Mouse (Mus musculus) limb, embryonic 12.5 days (tissue): ENCODE results near the gene Efcab1. TPM values are rescaled to one million over a fixed set of nuclear protein-coding genes. Genes with fewer than 3 reads are reported as not detected.
"Not testable (repeated sequence)": the region's sequence is repeated elsewhere in the genome, so short reads cannot be mapped to it uniquely, and the experiment has no call there.

Experiments
- ATAC-seq: fragments of 200-750 bp; cut with Nextera tagmentation; 2 replicates; pipeline ENCODE4 v1.8.0; 2017; ENCODE audit warnings: low read depth, moderate TSS enrichment; ENCODE audit not compliant: insufficient number of reproducible peaks, insufficient read depth, low FRiP score, low TSS enrichment
- H3K27ac ChIP-seq: fragments of 300-500 bp; sonication (generic); 2 replicates; pipeline ENCODE4 v1.5.1; 2016; ENCODE audit warnings: mild to moderate bottlenecking, moderate library complexity
- H3K27me3 ChIP-seq: fragments of 300-500 bp; sonication (generic); 2 replicates; pipeline ENCODE4 v1.6.1; 2016; ENCODE audit warnings: mild to moderate bottlenecking, moderate library complexity
- H3K36me3 ChIP-seq: fragments of 300-500 bp; sonication (generic); 2 replicates; pipeline ENCODE4 v1.6.1; 2016; ENCODE audit warnings: mild to moderate bottlenecking, moderate library complexity
- H3K4me1 ChIP-seq: fragments of 300-500 bp; sonication (generic); replicated peaks from 2 replicates; pipeline ENCODE4 v1.6.1; 2016
- H3K4me2 ChIP-seq: fragments of 300-500 bp; sonication (generic); 2 replicates; pipeline ENCODE4 v1.6.1; 2016; ENCODE audit warnings: mild to moderate bottlenecking, moderate library complexity
- H3K4me3 ChIP-seq: fragments of 300-500 bp; sonication (generic); replicated peaks from 2 replicates; pipeline ENCODE4 v1.5.1; 2016; ENCODE audit warnings: mild to moderate bottlenecking
- H3K9ac ChIP-seq: fragments of 300-500 bp; sonication (generic); replicated peaks from 2 replicates; pipeline ENCODE4 v1.6.1; 2016; ENCODE audit warnings: mild to moderate bottlenecking, moderate library complexity
- H3K9me3 ChIP-seq: fragments of 300-500 bp; sonication (generic); 2 replicates; pipeline ENCODE4 v1.6.1; 2016; ENCODE audit warnings: mild to moderate bottlenecking, moderate library complexity
- WGBS: fragments of 180-500 bp; shearing (Covaris S2); methylation state at CpG from one replicate; pipeline ENCODE4 v1.1.7; 2016; 5-methylcytosine and 5-hydroxymethylcytosine counted together
- polyA plus RNA-seq: library from polyadenylated mRNA; unstranded; fragments of >200 nt; fragmentation: Nextera tagmentation; extraction: Ambion mirVana; gene quantifications from 2 replicates; pipeline ENCODE4 v1.2.1, GENCODE M21; 2016

The Efcab1 gene
- polyA plus RNA-seq, 1 experiment from 2014 or later, result 9.8 TPM

DNA sequence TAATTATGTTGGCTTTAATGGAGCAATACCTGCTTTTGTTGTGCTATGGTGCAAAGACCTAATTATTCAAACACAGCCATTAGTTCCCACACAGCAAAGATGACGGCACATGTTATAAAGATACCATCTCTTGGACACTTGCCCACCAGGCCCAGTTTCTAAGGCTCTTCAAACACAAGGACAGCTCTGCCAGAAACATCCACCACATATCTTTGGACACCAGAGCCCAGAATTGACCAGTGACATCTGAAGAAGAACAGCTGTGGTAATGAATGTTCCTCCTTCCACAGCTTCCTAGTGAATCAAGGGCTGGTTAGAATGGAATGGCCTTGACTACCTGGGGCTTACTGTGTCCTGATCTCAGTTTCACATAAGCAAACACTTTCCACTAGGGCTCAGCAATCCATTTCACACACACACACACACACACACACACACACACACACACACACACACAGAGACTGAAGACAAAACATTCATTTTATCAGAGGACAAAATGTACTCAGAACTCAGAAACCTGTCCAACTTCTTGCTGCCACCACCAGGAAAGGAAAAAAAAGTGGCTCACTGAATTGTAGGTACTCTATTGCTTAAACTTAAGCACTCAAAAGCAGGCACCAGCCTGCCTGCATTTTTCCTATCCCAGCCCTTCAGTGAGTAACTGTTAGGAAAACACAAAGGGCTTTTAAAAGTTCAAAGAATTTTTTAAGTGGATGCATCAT lies 33.7 kb downstream of the Efcab1 start:
- no peak for ATAC-seq
- no peak overlapping the region for H3K4me3 ChIP-seq
- no peak overlapping the region for H3K9ac ChIP-seq
- no peaks in the 10 kb centered on the region for H3K36me3 ChIP-seq
- peaks cover 5% of the 10 kb centered on the region; the same call in 1 of the 2 replicates for H3K4me1 ChIP-seq
- no peaks in the 10 kb centered on the region for H3K9me3 ChIP-seq
- WGBS, result 77% methylated on average over 1 of the region's 1 CpGs
- H3K27me3 ChIP-seq, result no peaks in the 10 kb centered on the region
- no peak overlapping the region for H3K4me2 ChIP-seq
- 0 out of 2 replicates have a peak overlapping the region, but pooled peaks have one; percentile 18 for H3K27ac ChIP-seq

GRCm38 (mm10) chr16:14940898-14941297 lies 34.5 kb downstream of the Efcab1 start:
- H3K27ac ChIP-seq, result no peak overlapping the region; the same call in 1 of the 2 replicates
- 85% methylated on average over 3 of the region's 3 CpGs for WGBS
- H3K27me3 ChIP-seq, result no peaks in the 10 kb centered on the region
- H3K9me3 ChIP-seq, result no peaks in the 10 kb centered on the region
- no peak overlapping the region for H3K4me3 ChIP-seq
- ATAC-seq, result no peak
- peaks cover 5% of the 10 kb centered on the region; the same call in 1 of the 2 replicates for H3K4me1 ChIP-seq
- no peak overlapping the region for H3K9ac ChIP-seq
- H3K36me3 ChIP-seq, result no peaks in the 10 kb centered on the region
- H3K4me2 ChIP-seq, result no peak overlapping the region

GRCm38 (mm10) chr16:14943530-14943929 lies 37.1 kb downstream of the Efcab1 start:
- Histone ChIP-seq H3K9ac (no peak overlapping the region), H3K27me3 (no peaks in the 10 kb centered on the region), H3K4me2 (no peak overlapping the region), H3K36me3 (no peaks in the 10 kb centered on the region), H3K4me3 (no peak overlapping the region), H3K4me1 (peaks cover 5% of the 10 kb centered on the region; the same call in 1 of the 2 replicates), H3K27ac (no peak overlapping the region), H3K9me3 (no peaks in the 10 kb centered on the region)
- ATAC-seq, result no peak
- 71% methylated on average over 2 of the region's 2 CpGs for WGBS

DNA sequence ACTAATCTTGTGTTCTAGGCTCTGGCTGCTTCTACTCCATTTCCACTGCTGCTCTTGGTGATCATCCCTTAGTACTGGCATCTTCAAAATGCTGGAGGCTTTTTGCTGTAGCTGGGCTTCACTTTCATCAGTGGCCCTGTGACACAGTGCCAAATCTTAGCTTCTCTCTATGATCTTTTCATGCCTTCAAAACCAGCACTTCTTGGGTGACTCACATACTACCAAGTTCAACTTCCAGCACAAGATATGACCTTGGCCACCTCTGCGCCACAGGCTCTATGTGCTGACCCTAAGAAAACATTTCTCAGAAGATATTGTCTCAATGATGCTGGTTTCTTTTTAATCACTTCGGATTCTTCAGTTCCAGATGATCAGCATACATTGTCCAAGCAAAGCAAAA lies 41.2 kb downstream of the Efcab1 start:
- H3K9me3 ChIP-seq, H3K27ac ChIP-seq, H3K4me1 ChIP-seq, H3K36me3 ChIP-seq, H3K9ac ChIP-seq, ATAC-seq, H3K27me3 ChIP-seq, H3K4me2 ChIP-seq, H3K4me3 ChIP-seq: not testable (repeated sequence)
- 83% methylated on average over 2 of the region's 2 CpGs for WGBS

DNA sequence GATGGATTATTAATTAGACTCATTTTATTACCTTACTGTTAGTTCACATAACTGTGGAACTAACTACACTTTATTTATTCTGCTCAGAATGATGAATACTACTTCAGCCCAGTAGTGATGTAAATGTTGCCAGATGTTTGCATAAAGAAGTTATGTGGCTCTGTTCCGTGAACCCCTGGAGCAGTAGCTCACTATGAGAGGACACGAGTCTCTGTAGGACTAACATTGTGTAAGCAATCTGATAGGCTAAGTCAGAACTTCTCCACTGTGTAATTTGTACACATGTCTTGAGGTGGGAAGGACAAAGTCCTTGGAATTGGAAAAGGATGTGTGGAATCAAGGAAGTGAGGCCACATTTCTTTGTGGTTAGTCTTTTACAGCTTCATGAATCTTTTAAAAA lies 45.5 kb downstream of the Efcab1 start:
- H3K27ac ChIP-seq, result no peak overlapping the region
- 24% methylated on average over 2 of the region's 2 CpGs for WGBS
- H3K9ac ChIP-seq, result no peak overlapping the region
- peak; percentile 75; the same call in 1 of the 2 replicates for ATAC-seq
- H3K27me3 ChIP-seq, result no peaks in the 10 kb centered on the region
- H3K9me3 ChIP-seq, result no peaks in the 10 kb centered on the region
- no peaks in the 10 kb centered on the region; the same call in 1 of the 2 replicates for H3K4me1 ChIP-seq
- H3K36me3 ChIP-seq, result no peaks in the 10 kb centered on the region
- no peak overlapping the region for H3K4me3 ChIP-seq
- H3K4me2 ChIP-seq, result no peak overlapping the region

DNA sequence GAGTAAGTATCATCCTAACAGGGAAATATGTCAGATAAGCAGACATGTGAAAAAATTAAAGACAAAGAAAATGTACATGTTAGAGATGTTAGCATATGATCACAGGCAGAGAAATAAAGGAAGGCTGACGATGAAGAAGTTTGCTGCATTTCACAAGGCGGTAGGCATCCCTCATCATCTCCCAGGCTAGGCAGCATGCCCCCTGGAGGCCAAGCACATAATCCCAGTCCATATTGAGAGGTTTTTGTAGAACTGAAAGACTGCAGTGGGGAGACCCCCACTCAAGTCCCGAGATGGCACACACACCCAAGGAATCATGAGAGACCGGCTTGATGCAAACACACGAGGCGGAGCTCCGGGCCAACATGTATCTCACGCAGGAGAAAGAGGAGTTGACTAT lies 53.3 kb downstream of the Efcab1 start:
- 95% methylated on average over 8 of the region's 8 CpGs for whole genome bisulfite sequencing
- no peaks in the 10 kb centered on the region for H3K27me3 ChIP-seq
- 0 out of 2 replicates have a peak, but pooled peaks cover 6% of the 10 kb centered on the region for H3K9me3 ChIP-seq
- no peak for ATAC-seq
- H3K9ac ChIP-seq, result no peak overlapping the region
- H3K4me3 ChIP-seq, result no peak overlapping the region
- H3K4me1 ChIP-seq, result no peaks in the 10 kb centered on the region
- no peak overlapping the region for H3K4me2 ChIP-seq
- no peaks in the 10 kb centered on the region for H3K36me3 ChIP-seq
- H3K27ac ChIP-seq, result no peak overlapping the region

DNA sequence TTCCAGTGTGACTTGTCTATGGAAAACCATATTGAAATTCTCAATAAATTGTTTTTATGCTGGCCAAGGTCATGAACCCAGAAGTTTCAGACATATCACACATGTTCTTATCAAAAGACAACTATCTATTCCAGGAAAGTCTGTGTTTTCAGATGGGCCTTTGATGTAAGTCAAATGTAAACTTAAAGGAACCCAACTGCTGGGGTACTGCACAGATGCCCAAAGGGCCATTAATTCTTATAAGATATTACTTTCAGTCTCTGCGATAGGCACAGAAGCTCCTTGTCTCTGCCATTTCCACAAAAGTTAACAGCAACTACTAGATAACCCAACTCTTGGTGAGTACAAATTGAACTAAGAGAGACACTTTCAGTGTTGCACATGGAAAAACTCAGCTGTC lies 67.3 kb downstream of the Efcab1 start:
- H3K9ac ChIP-seq, result no peak overlapping the region
- H3K4me2 ChIP-seq, result no peak overlapping the region
- H3K4me1 ChIP-seq, result no peaks in the 10 kb centered on the region
- H3K36me3 ChIP-seq, result no peaks in the 10 kb centered on the region
- no peak overlapping the region for H3K4me3 ChIP-seq
- 82% methylated on average over 1 of the region's 1 CpGs for WGBS
- no peaks in the 10 kb centered on the region for H3K9me3 ChIP-seq
- H3K27me3 ChIP-seq, result no peaks in the 10 kb centered on the region
- no peak overlapping the region for H3K27ac ChIP-seq
- no peak for ATAC-seq

DNA sequence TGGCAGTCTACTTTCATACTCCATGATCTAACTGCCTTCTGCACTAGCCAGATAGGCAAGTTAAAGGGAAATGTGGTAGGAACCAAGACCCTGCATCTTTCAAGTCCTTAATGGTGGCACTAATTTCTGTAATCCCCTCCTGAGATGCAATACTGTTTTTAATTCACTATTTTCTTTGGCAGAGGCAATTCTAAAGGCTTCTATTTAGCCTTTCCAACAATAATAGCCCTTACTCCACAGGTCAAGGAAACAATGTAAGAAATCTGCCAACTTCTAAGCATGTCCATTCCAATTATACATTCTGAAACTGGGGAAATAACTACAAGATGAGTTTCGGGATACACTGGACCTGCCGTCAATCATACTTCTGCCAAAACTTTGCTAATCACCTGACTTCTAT lies 72.8 kb downstream of the Efcab1 start:
- no peaks in the 10 kb centered on the region for H3K9me3 ChIP-seq
- H3K9ac ChIP-seq, result no peak overlapping the region
- no peak overlapping the region for H3K27ac ChIP-seq
- no peaks in the 10 kb centered on the region for H3K27me3 ChIP-seq
- 89% methylated on average over 2 of the region's 2 CpGs for WGBS
- no peak overlapping the region for H3K4me2 ChIP-seq
- no peaks in the 10 kb centered on the region for H3K4me1 ChIP-seq
- no peak for ATAC-seq
- no peaks in the 10 kb centered on the region for H3K36me3 ChIP-seq
- no peak overlapping the region for H3K4me3 ChIP-seq

- Histone ChIP-seq H3K9ac (no peak overlapping the region), H3K4me3 (no peak overlapping the region), H3K4me2 (no peak overlapping the region), H3K27me3 (no peaks in the 10 kb centered on the region), H3K27ac (no peak overlapping the region), H3K4me1 (no peaks in the 10 kb centered on the region), H3K9me3 (no peaks in the 10 kb centered on the region), H3K36me3 (no peaks in the 10 kb centered on the region)
- no peak for ATAC-seq
- 87% methylated on average over 6 of the region's 6 CpGs for WGBS
Measured at GRCm38 (mm10) chr16:14989614-14990268, 83.3 kb downstream of the Efcab1 start.

DNA sequence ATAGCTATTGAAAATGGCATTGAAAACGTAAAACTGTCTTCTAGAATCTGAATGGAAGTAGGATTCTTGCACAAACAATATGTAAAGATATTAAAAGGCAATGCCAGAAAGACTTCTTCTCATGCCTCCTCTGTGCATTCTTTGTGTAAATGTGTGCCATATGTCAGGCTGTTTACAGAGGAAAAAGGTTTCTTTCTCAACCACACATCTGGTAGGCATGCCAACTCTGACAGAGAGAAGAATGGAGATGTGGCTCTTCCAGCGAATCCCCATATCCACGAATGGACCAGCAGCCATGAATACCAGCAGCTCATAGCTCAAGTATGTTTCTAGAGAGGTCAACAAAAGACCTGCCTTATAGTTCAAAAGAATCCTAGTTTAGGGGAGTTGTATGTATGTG lies 84.6 kb downstream of the Efcab1 start:
- H3K4me3 ChIP-seq, result no peak overlapping the region
- no peak overlapping the region for H3K27ac ChIP-seq
- no peaks in the 10 kb centered on the region for H3K4me1 ChIP-seq
- no peak overlapping the region for H3K9ac ChIP-seq
- H3K9me3 ChIP-seq, result no peaks in the 10 kb centered on the region
- no peaks in the 10 kb centered on the region for H3K27me3 ChIP-seq
- no peak for ATAC-seq
- no peak overlapping the region for H3K4me2 ChIP-seq
- H3K36me3 ChIP-seq, result no peaks in the 10 kb centered on the region
- 72% methylated on average over 3 of the region's 3 CpGs for WGBS

DNA sequence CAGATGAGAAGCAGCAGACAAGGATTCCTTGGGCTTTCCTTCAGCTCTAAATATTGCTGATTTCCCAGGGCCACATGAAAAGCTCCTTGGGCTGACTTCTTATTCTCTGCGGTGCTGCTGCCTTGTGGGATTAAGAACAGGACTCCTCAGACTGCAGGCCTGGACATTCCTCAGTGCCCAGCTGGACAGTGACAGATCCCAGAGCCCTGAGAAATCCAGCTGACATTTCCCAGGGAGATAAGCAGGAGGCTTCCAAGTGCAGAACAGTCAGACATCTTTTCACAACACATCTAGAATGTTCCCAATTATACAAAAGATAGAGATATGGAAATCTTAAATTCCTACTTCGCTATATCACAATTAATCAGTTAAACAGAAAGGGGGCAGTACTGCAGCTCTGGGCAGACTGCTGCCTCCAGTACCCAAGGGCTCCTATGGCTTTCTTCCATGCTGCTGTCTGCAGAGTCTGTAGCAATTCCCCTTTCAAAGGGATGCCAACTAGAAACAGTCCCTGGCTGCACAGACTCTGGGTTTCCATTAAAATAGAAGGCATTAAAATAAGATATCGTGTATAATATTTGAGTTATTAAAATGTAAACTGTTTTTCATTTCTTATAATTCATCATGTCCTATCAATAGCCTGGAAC lies 86.2 kb downstream of the Efcab1 start:
- no peak overlapping the region for H3K4me2 ChIP-seq
- H3K27me3 ChIP-seq, result no peaks in the 10 kb centered on the region
- no peak overlapping the region for H3K4me3 ChIP-seq
- no peaks in the 10 kb centered on the region for H3K9me3 ChIP-seq
- WGBS, result 55% methylated on average over 3 of the region's 3 CpGs
- ATAC-seq, result no peak
- H3K27ac ChIP-seq, result no peak overlapping the region
- no peaks in the 10 kb centered on the region for H3K4me1 ChIP-seq
- no peak overlapping the region for H3K9ac ChIP-seq
- H3K36me3 ChIP-seq, result no peaks in the 10 kb centered on the region
